Mouse (Mus musculus): Measurements from ENCODE around the gene Brd3os.

DNA sequence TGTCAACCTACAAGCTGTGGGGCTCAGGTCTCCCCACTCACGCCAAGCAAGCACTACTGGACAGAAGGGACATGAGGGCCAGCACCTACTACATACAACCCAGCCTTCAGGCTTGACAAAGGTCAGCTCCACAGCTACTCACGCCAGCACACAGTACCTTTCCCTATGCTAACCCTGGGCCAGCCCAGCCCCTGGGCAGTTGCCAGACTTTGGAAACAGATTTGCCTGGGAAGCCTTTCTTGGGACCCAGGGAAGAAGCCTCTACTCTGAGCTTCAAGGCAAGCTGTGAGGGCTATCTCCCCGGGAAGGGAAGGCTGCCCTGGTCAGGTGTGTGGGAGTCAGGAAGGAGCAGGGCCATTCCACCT lies 27.8 kb downstream of the Brd3os start:
- no peak for TF ChIP-seq CTCF (IDR thresholded peaks at IDR 0.05; ENCODE audit: low read depth)
- no peak for TF ChIP-seq EP300 (IDR thresholded peaks at IDR 0.05; ENCODE audit: low read depth)
